10 mouse cellular contexts compared by ENCODE assay signal in genomic region chr11:97779968-97780701, GRCm38 (mm10). TPM values are rescaled to one million over a fixed set of nuclear protein-coding genes. Genes with fewer than 3 reads are reported as not detected.
DNase-seq lines count a peak whose midpoint lies in the region; ATAC-seq and TF ChIP-seq lines count a peak whose summit lies in the region.
"Had no signal": no experiment of that assay in that cellular context is flagged by ENCODE, and none has a peak within 500 bp of the region (broad histone marks: within the 10 kb centered on the region; RNA-seq: fewer than 3 reads in every experiment).

No protein-coding gene starts in this region.

- peak overlapping the region; percentile 84 for H3K4me3 ChIP-seq in heart, embryonic 15.5 days
- H3K4me3 ChIP-seq in bone marrow macrophage, adult 2 months (ENCODE audit: insufficient read depth, low read length) = peak overlapping the region; percentile 93
- H3K4me3 ChIP-seq in intestine, embryonic 14.5 days (ENCODE audit: low read depth, low read length) = peak overlapping the region; percentile 77
- H3K4me3 ChIP-seq in midbrain, embryonic 15.5 days = 0 out of 2 replicates have a peak overlapping the region, but pooled peaks have one; percentile 55
- no peak overlapping the region for H3K4me3 ChIP-seq in cerebellum, adult 2 months (replicated peaks; ENCODE audit: insufficient read depth, low read depth, low read length)

- no peaks in the 10 kb centered on the region for H3K9me3 ChIP-seq in heart, embryonic 15.5 days (replicated peaks)
- H3K9me3 ChIP-seq in intestine, embryonic 14.5 days (ENCODE audit: control insufficient read depth, low read length) = no peaks in the 10 kb centered on the region
- H3K9me3 ChIP-seq in midbrain, embryonic 15.5 days = no peaks in the 10 kb centered on the region

- TF ChIP-seq POLR2A in bone marrow macrophage, adult 2 months (IDR thresholded peaks at IDR 0.05; ENCODE audit: borderline replicate concordance, low read depth, low read length) = no peak
- TF ChIP-seq POLR2A in cerebellum, adult 2 months (IDR thresholded peaks at IDR 0.05; ENCODE audit: borderline replicate concordance, insufficient read depth, low read length) = no peak

- peak overlapping the region; percentile 69 for H3K4me2 ChIP-seq in heart, embryonic 15.5 days
- H3K4me2 ChIP-seq in intestine, embryonic 14.5 days (ENCODE audit: low read length) = peak overlapping the region; percentile 61
- H3K4me2 ChIP-seq in midbrain, embryonic 15.5 days = peak overlapping the region; percentile 64

- H3K27me3 ChIP-seq in heart, embryonic 15.5 days = no peaks in the 10 kb centered on the region
- no peaks in the 10 kb centered on the region for H3K27me3 ChIP-seq in intestine, embryonic 14.5 days (replicated peaks; ENCODE audit: control insufficient read depth, insufficient read depth, low read length)
- H3K27me3 ChIP-seq in midbrain, embryonic 15.5 days (replicated peaks) = no peaks in the 10 kb centered on the region
- H3K27me3 ChIP-seq in cerebellum, adult 2 months (ENCODE audit: control insufficient read depth, insufficient read depth, low read length) = no peaks in the 10 kb centered on the region

- ATAC-seq in heart, embryonic 15.5 days (replicated peaks; ENCODE audit: insufficient number of reproducible peaks, insufficient read depth, low FRiP score, low read depth) = no peak
- no peak for ATAC-seq in intestine, embryonic 14.5 days (replicated peaks; ENCODE audit: low FRiP score, low TSS enrichment, low read depth)
- no peak for ATAC-seq in midbrain, embryonic 15.5 days (replicated peaks)

- H3K9ac ChIP-seq in heart, embryonic 15.5 days = peak overlapping the region; percentile 98; the same call in 1 of the 2 replicates
- 0 out of 2 replicates have a peak overlapping the region, but pooled peaks have one; percentile 7 for H3K9ac ChIP-seq in intestine, embryonic 14.5 days (ENCODE audit: low read length)
- H3K9ac ChIP-seq in midbrain, embryonic 15.5 days = peak overlapping the region; percentile 13; the same call in 1 of the 2 replicates

- no peak for TF ChIP-seq CTCF in bone marrow macrophage, adult 2 months (IDR thresholded peaks at IDR 0.05; ENCODE audit: low read depth, low read length)
- TF ChIP-seq CTCF in cerebellum, adult 2 months (IDR thresholded peaks at IDR 0.05; ENCODE audit: borderline replicate concordance, insufficient read depth, low read depth, low read length) = no peak

- no peak overlapping the region for H3K27ac ChIP-seq in heart, embryonic 15.5 days
- no peak overlapping the region for H3K27ac ChIP-seq in bone marrow macrophage, adult 2 months (ENCODE audit: insufficient read depth, low read depth, low read length)
- no peak overlapping the region for H3K27ac ChIP-seq in intestine, embryonic 14.5 days (ENCODE audit: low read depth)
- H3K27ac ChIP-seq in midbrain, embryonic 15.5 days = no peak overlapping the region
- H3K27ac ChIP-seq in cerebellum, adult 2 months (ENCODE audit: insufficient read depth, low read length) = no peak overlapping the region

- DNase-seq in heart, postnatal 25 days (ENCODE audit: low spot score) = no peak
- DNase-seq in intestine, embryonic 14.5 days (ENCODE audit: low spot score) = no peak
- DNase-seq in cerebellum, adult 2 months = no peak
- no peak for DNase-seq in cerebellum, postnatal 4 days (ENCODE audit: low spot score in 2 of 2)
- no peak for DNase-seq in thymus, postnatal 25 days
- DNase-seq: thymus, adult 18-20 months had no signal

- intact Hi-C loops in heart, postnatal 25 days (cut with DNase I) = loop anchor here (2.0 kb wide), 1 partner anchor 13 kb away; the partner anchor contains the start of gene Cwc25

- H3K4me1 ChIP-seq in heart, embryonic 15.5 days (replicated peaks) = peaks cover 22% of the 10 kb centered on the region
- H3K4me1 ChIP-seq in bone marrow macrophage, adult 2 months (ENCODE audit: control insufficient read depth, insufficient read depth, low read length) = peaks cover 10% of the 10 kb centered on the region; the same call in 1 of the 2 replicates
- peaks cover 10% of the 10 kb centered on the region for H3K4me1 ChIP-seq in intestine, embryonic 14.5 days (replicated peaks; ENCODE audit: control insufficient read depth, insufficient read depth, low read length)
- peaks cover 29% of the 10 kb centered on the region for H3K4me1 ChIP-seq in midbrain, embryonic 15.5 days
- H3K4me1 ChIP-seq in cerebellum, adult 2 months (ENCODE audit: control insufficient read depth, insufficient read depth, low read length) = no peaks in the 10 kb centered on the region

- peaks cover 55% of the 10 kb centered on the region for H3K36me3 ChIP-seq in heart, embryonic 15.5 days
- peaks cover 62% of the 10 kb centered on the region for H3K36me3 ChIP-seq in intestine, embryonic 14.5 days (ENCODE audit: control insufficient read depth, insufficient read depth, low read length)
- H3K36me3 ChIP-seq in midbrain, embryonic 15.5 days (replicated peaks) = peaks cover 39% of the 10 kb centered on the region

- WGBS in heart, embryonic 15.5 days = 60% methylated on average over 2 of the region's 2 CpGs
- WGBS in intestine, embryonic 14.5 days = 89% methylated on average over 2 of the region's 2 CpGs
- 80% methylated on average over 2 of the region's 2 CpGs for WGBS in midbrain, embryonic 15.5 days
- 61% methylated on average over 2 of the region's 2 CpGs for WGBS in cerebellum, adult 2 months

RNA-seq across cellular contexts. Expression of gene Rpl23, which starts 2.1 kb away (rescaled TPM):
- polyA plus RNA-seq in heart, embryonic 15.5 days (2015; fragmentation: Nextera tagmentation; extraction: Ambion mirVana) = 286 and 399 TPM in 2 replicates
- total RNA-seq in heart, postnatal 25 days (2021) = 100 to 1,000 TPM; 454 to 515 TPM
- 854 and 1,184 TPM in 2 replicates for polyA plus RNA-seq in bone marrow macrophage, adult 2 months (2012; ENCODE audit: insufficient read depth, insufficient read length, missing spikeins)
- 752 and 786 TPM in 2 replicates for polyA plus RNA-seq in intestine, embryonic 14.5 days (2014; fragmentation: Nextera tagmentation; extraction: Ambion mirVana)
- polyA plus RNA-seq in midbrain, embryonic 15.5 days (2015; fragmentation: Nextera tagmentation; extraction: Ambion mirVana) = 259 and 277 TPM in 2 replicates
- polyA plus RNA-seq in cerebellum, adult 2 months (2012; rRNA removed) = 234 and 281 TPM in 2 replicates

RNA-seq across cellular contexts. Expression of gene 1700001P01Rik, which starts 4.4 kb away (rescaled TPM):
- polyA plus RNA-seq in heart, embryonic 15.5 days (2015; fragmentation: Nextera tagmentation; extraction: Ambion mirVana) = 0.21 and 0.32 TPM in 2 replicates
- total RNA-seq in heart, postnatal 25 days (2021) = not detected
- not detected in 2 replicates for polyA plus RNA-seq in bone marrow macrophage, adult 2 months (2012; ENCODE audit: insufficient read depth, insufficient read length, missing spikeins)
- 0.31 TPM in 2 replicates for polyA plus RNA-seq in intestine, embryonic 14.5 days (2014; fragmentation: Nextera tagmentation; extraction: Ambion mirVana)
- 0.50 and 1.1 TPM in 2 replicates for polyA plus RNA-seq in midbrain, embryonic 15.5 days (2015; fragmentation: Nextera tagmentation; extraction: Ambion mirVana)
- polyA plus RNA-seq in cerebellum, adult 2 months (2012; rRNA removed) = 0.80 and 0.81 TPM in 2 replicates
- total RNA-seq: heart, adult 8-10 months had no signal

RNA-seq across cellular contexts. Expression of gene Cwc25, which starts 13.8 kb away (rescaled TPM):
- 9.5 and 10.5 TPM in 2 replicates for polyA plus RNA-seq in heart, embryonic 15.5 days (2015; fragmentation: Nextera tagmentation; extraction: Ambion mirVana)
- total RNA-seq in heart, postnatal 25 days (2021) = 1 to 10 TPM; 7.0 to 7.2 TPM
- polyA plus RNA-seq in bone marrow macrophage, adult 2 months (2012; ENCODE audit: insufficient read depth, insufficient read length, missing spikeins) = 19.1 and 19.8 TPM in 2 replicates
- polyA plus RNA-seq in intestine, embryonic 14.5 days (2014; fragmentation: Nextera tagmentation; extraction: Ambion mirVana) = 10.5 and 11.8 TPM in 2 replicates
- polyA plus RNA-seq in midbrain, embryonic 15.5 days (2015; fragmentation: Nextera tagmentation; extraction: Ambion mirVana) = 16.2 and 17.6 TPM in 2 replicates
- polyA plus RNA-seq in cerebellum, adult 2 months (2012; rRNA removed) = 17.2 and 17.7 TPM in 2 replicates

RNA-seq across cellular contexts. Expression of gene Lasp1, which starts 18.7 kb away (rescaled TPM):
- polyA plus RNA-seq in heart, embryonic 15.5 days (2015; fragmentation: Nextera tagmentation; extraction: Ambion mirVana) = 40.3 and 65.5 TPM in 2 replicates
- total RNA-seq in heart, postnatal 25 days (2021) = 10 to 100 TPM; 41.3 to 46.2 TPM
- polyA plus RNA-seq in bone marrow macrophage, adult 2 months (2012; ENCODE audit: insufficient read depth, insufficient read length, missing spikeins) = 194 and 201 TPM in 2 replicates
- 85.1 and 88.6 TPM in 2 replicates for polyA plus RNA-seq in intestine, embryonic 14.5 days (2014; fragmentation: Nextera tagmentation; extraction: Ambion mirVana)
- polyA plus RNA-seq in midbrain, embryonic 15.5 days (2015; fragmentation: Nextera tagmentation; extraction: Ambion mirVana) = 198 and 199 TPM in 2 replicates
- 74.9 and 78.5 TPM in 2 replicates for polyA plus RNA-seq in cerebellum, adult 2 months (2012; rRNA removed)

RNA-seq across cellular contexts. Expression of gene Pip4k2b, which starts 35.6 kb away (rescaled TPM):
- 0.82 and 0.95 TPM in 2 replicates for polyA plus RNA-seq in heart, embryonic 15.5 days (2015; fragmentation: Nextera tagmentation; extraction: Ambion mirVana)
- 10 to 100 TPM; 20.2 to 21.1 TPM for total RNA-seq in heart, postnatal 25 days (2021)
- polyA plus RNA-seq in bone marrow macrophage, adult 2 months (2012; ENCODE audit: insufficient read depth, insufficient read length, missing spikeins) = 25.3 and 26.0 TPM in 2 replicates
- 1.7 and 1.9 TPM in 2 replicates for polyA plus RNA-seq in intestine, embryonic 14.5 days (2014; fragmentation: Nextera tagmentation; extraction: Ambion mirVana)
- 4.3 and 4.9 TPM in 2 replicates for polyA plus RNA-seq in midbrain, embryonic 15.5 days (2015; fragmentation: Nextera tagmentation; extraction: Ambion mirVana)
- polyA plus RNA-seq in cerebellum, adult 2 months (2012; rRNA removed) = 47.4 and 49.5 TPM in 2 replicates

Comparison
In these comparisons a context has a peak if more than half of its experiments do, and no peak if none do; other contexts are left out.
1. H3K9ac ChIP-seq: peak in every context shown above with its lines; median percentile 98 in heart, embryonic 15.5 days; 13 in midbrain, embryonic 15.5 days; 7 in intestine, embryonic 14.5 days.